Mouse (Mus musculus): ENCODE data around the gene Camta1. TPM values are rescaled to one million over a fixed set of nuclear protein-coding genes. Genes with fewer than 3 reads are reported as not detected.

The Camta1 gene
- total and polyA plus RNA-seq, 2 experiments: 2.7 to 6.1 TPM

- Histone ChIP-seq H3K79me2 (ENCODE audit: control insufficient read depth, insufficient read depth, low read length) (peaks cover 9% of the 10 kb centered on the region; the same call in 1 of the 2 replicates), H3K9ac (ENCODE audit: low read depth, low read length) (no peak overlapping the region), H3K4me1 (ENCODE audit: control insufficient read depth, insufficient read depth, low read length) (no peaks in the 10 kb centered on the region), H3K36me3 (ENCODE audit: control insufficient read depth, insufficient read depth, low read length) (no peaks in the 10 kb centered on the region), H3K27me3 (ENCODE audit: control insufficient read depth, insufficient read depth, low read length) (no peaks in the 10 kb centered on the region), H3K4me3 (ENCODE audit: insufficient read depth, low read depth, low read length) (no peak overlapping the region), H3K27ac (replicated peaks; ENCODE audit: insufficient read depth, low read depth, low read length) (no peak overlapping the region)
- 67% methylated on average over 5 of the region's 5 CpGs for WGBS
- no peak for TF ChIP-seq CTCF (IDR thresholded peaks at IDR 0.05; ENCODE audit: low read depth, low read length)
- no peak for TF ChIP-seq POLR2A (IDR thresholded peaks at IDR 0.05; ENCODE audit: extremely low read depth, insufficient read depth, low read length)
- DNase-seq (ENCODE audit: extremely low read depth, low read depth, low spot score): no peak
These were observed 68.0 kb downstream of the Camta1 start for GRCm38 (mm10) chr4:151793694-151794093.

GRCm38 (mm10) chr4:151786946-151787705, 74.5 kb downstream of the Camta1 start:
- WGBS: 95% methylated on average over 16 of the region's 16 CpGs
- TF ChIP-seq CTCF (IDR thresholded peaks at IDR 0.05; ENCODE audit: low read depth, low read length) (no peak), POLR2A (IDR thresholded peaks at IDR 0.05; ENCODE audit: extremely low read depth, insufficient read depth, low read length) (no peak)

GRCm38 (mm10) chr4:151780511-151780910, 81.2 kb downstream of the Camta1 start:
- DNase-seq (ENCODE audit: extremely low read depth, low read depth, low spot score): peak; percentile 54
- no peaks in the 10 kb centered on the region for H3K27me3 ChIP-seq (ENCODE audit: control insufficient read depth, insufficient read depth, low read length)
- H3K9ac ChIP-seq (ENCODE audit: low read depth, low read length): no peak overlapping the region
- TF ChIP-seq POLR2A (IDR thresholded peaks at IDR 0.05; ENCODE audit: extremely low read depth, insufficient read depth, low read length): no peak
- no peak for TF ChIP-seq CTCF (IDR thresholded peaks at IDR 0.05; ENCODE audit: low read depth, low read length)
- 0 out of 2 replicates have a peak overlapping the region, but pooled peaks have one; percentile 15 for H3K27ac ChIP-seq (replicated peaks; ENCODE audit: insufficient read depth, low read depth, low read length)
- no peak overlapping the region for H3K4me3 ChIP-seq (ENCODE audit: insufficient read depth, low read depth, low read length)
- no peaks in the 10 kb centered on the region for H3K79me2 ChIP-seq (ENCODE audit: control insufficient read depth, insufficient read depth, low read length)
- 58% methylated on average over 6 of the region's 6 CpGs for WGBS
- H3K36me3 ChIP-seq (ENCODE audit: control insufficient read depth, insufficient read depth, low read length): no peaks in the 10 kb centered on the region
- H3K4me1 ChIP-seq (ENCODE audit: control insufficient read depth, insufficient read depth, low read length): peaks cover 20% of the 10 kb centered on the region

More at GRCm38 (mm10) chr4:151786946-151787705, 74.5 kb downstream of the Camta1 start:
- Histone ChIP-seq H3K4me1 (ENCODE audit: control insufficient read depth, insufficient read depth, low read length) (peaks cover 7% of the 10 kb centered on the region), H3K36me3 (ENCODE audit: control insufficient read depth, insufficient read depth, low read length) (0 out of 2 replicates have a peak, but pooled peaks cover 1% of the 10 kb centered on the region), H3K9ac (ENCODE audit: low read depth, low read length) (no peak overlapping the region), H3K27ac (replicated peaks; ENCODE audit: insufficient read depth, low read depth, low read length) (no peak overlapping the region), H3K79me2 (ENCODE audit: control insufficient read depth, insufficient read depth, low read length) (no peaks in the 10 kb centered on the region), H3K4me3 (ENCODE audit: insufficient read depth, low read depth, low read length) (no peak overlapping the region), H3K27me3 (ENCODE audit: control insufficient read depth, insufficient read depth, low read length) (no peaks in the 10 kb centered on the region)
- DNase-seq (ENCODE audit: extremely low read depth, low read depth, low spot score): no peak

- Histone ChIP-seq H3K4me3 (ENCODE audit: insufficient read depth, low read depth, low read length) (no peak overlapping the region), H3K27ac (replicated peaks; ENCODE audit: insufficient read depth, low read depth, low read length) (no peak overlapping the region), H3K9ac (ENCODE audit: low read depth, low read length) (no peak overlapping the region), H3K27me3 (ENCODE audit: control insufficient read depth, insufficient read depth, low read length) (no peaks in the 10 kb centered on the region), H3K4me1 (ENCODE audit: control insufficient read depth, insufficient read depth, low read length) (peaks cover 23% of the 10 kb centered on the region), H3K36me3 (ENCODE audit: control insufficient read depth, insufficient read depth, low read length) (no peaks in the 10 kb centered on the region), H3K79me2 (ENCODE audit: control insufficient read depth, insufficient read depth, low read length) (no peaks in the 10 kb centered on the region)
- no peak for TF ChIP-seq POLR2A (IDR thresholded peaks at IDR 0.05; ENCODE audit: extremely low read depth, insufficient read depth, low read length)
- TF ChIP-seq CTCF (IDR thresholded peaks at IDR 0.05; ENCODE audit: low read depth, low read length): no peak
- 89% methylated on average over 12 of the region's 12 CpGs for WGBS
- no peak for DNase-seq (ENCODE audit: extremely low read depth, low read depth, low spot score)
These were observed 81.7 kb downstream of the Camta1 start for GRCm38 (mm10) chr4:151779962-151780459.

DNA sequence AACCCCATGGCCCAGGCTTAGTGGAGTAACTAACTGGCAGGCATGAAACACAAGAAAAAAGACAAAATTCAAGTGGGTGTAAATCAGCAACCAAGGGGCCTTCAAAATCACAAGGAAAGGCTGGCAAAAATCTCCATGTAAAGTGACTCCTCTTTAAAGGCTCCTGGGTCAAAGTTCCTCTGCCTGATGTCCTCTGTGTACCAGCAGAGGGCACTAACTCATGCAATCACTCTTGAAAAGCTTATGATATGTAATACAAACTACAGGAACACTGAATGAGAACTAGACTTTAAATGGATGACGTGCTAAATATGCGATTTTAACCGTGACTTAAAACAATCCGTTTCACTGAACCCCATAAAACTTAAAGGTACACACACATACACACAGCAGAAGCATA, 83.2 kb downstream of the Camta1 start:
- Histone ChIP-seq H3K79me2 (ENCODE audit: control insufficient read depth, insufficient read depth, low read length) (no peaks in the 10 kb centered on the region), H3K4me1 (ENCODE audit: control insufficient read depth, insufficient read depth, low read length) (peaks cover 23% of the 10 kb centered on the region), H3K4me3 (ENCODE audit: insufficient read depth, low read depth, low read length) (no peak overlapping the region), H3K9ac (ENCODE audit: low read depth, low read length) (no peak overlapping the region), H3K36me3 (ENCODE audit: control insufficient read depth, insufficient read depth, low read length) (no peaks in the 10 kb centered on the region), H3K27me3 (ENCODE audit: control insufficient read depth, insufficient read depth, low read length) (no peaks in the 10 kb centered on the region), H3K27ac (replicated peaks; ENCODE audit: insufficient read depth, low read depth, low read length) (no peak overlapping the region)
- WGBS: 51% methylated on average over 4 of the region's 4 CpGs
- TF ChIP-seq POLR2A (IDR thresholded peaks at IDR 0.05; ENCODE audit: extremely low read depth, insufficient read depth, low read length) (no peak), CTCF (IDR thresholded peaks at IDR 0.05; ENCODE audit: low read depth, low read length) (0 out of 2 replicates have a peak, but pooled peaks have one; percentile 21)
- peak; percentile 64 for DNase-seq (ENCODE audit: extremely low read depth, low read depth, low spot score)

GRCm38 (mm10) chr4:151777451-151777850, 84.2 kb downstream of the Camta1 start:
- 38% methylated on average over 6 of the region's 6 CpGs for WGBS
- no peaks in the 10 kb centered on the region for H3K36me3 ChIP-seq (ENCODE audit: control insufficient read depth, insufficient read depth, low read length)
- no peaks in the 10 kb centered on the region for H3K79me2 ChIP-seq (ENCODE audit: control insufficient read depth, insufficient read depth, low read length)
- H3K27me3 ChIP-seq (ENCODE audit: control insufficient read depth, insufficient read depth, low read length): no peaks in the 10 kb centered on the region
- H3K9ac ChIP-seq (ENCODE audit: low read depth, low read length): no peak overlapping the region
- no peak for TF ChIP-seq CTCF (IDR thresholded peaks at IDR 0.05; ENCODE audit: low read depth, low read length)
- TF ChIP-seq POLR2A (IDR thresholded peaks at IDR 0.05; ENCODE audit: extremely low read depth, insufficient read depth, low read length): no peak
- peaks cover 23% of the 10 kb centered on the region for H3K4me1 ChIP-seq (ENCODE audit: control insufficient read depth, insufficient read depth, low read length)
- DNase-seq (ENCODE audit: extremely low read depth, low read depth, low spot score): peak; percentile 28
- H3K4me3 ChIP-seq (ENCODE audit: insufficient read depth, low read depth, low read length): no peak overlapping the region
- H3K27ac ChIP-seq (replicated peaks; ENCODE audit: insufficient read depth, low read depth, low read length): no peak overlapping the region

All from liver, adult 2 months (tissue).